Mouse (Mus musculus): ENCODE results near the gene Oaz1.
A peak's percentile ranks its signal among the peaks of the same experiment; 100 is the strongest.
"Not testable (repeated sequence)": the region's sequence is repeated elsewhere in the genome, so short reads cannot be mapped to it uniquely, and the experiment has no call there.

Oaz1 gene

DNA sequence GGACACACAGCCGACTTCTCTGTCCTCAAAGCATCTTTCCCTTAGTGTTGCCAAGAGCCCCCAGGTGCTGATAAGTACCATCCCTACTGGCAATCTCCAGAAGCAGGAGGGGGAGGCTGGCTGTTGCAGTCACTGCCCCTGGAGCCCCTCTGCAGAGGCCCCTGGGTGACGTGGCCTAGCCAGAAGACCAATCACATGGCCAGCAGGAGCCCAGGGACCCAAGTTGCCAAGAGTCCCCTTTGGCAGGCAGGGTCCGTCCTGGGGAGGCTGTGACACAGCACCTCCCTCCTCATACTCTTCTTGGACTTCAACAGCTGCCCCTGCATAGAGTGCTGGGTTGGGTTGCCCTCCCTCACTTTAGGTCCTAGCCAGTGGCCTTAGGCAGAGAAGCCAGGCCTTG, 23.5 kb upstream of the Oaz1 start:
- peak in 1 of 2 experiments; percentile 18 for DNase-seq

DNA sequence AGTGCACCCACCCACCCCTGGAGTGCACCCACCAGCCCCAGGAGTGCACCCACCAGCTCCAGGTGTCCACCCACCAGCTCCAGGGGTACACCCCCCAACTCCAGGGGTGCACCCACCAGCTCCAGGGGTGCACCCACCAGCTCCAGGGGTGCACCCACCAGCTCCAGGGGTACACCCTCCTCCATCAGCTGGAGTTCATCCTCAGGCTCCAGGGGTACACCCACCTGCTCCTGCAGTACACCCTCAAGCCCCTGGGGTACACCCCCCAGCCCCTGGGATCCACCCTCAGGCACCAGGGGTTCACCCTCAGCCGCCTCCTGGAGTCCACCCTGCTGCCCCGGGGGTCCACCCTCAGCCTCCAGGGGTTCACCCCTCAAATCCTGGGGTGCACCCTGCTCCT, 22.1 kb upstream of the Oaz1 start:
- DNase-seq, result no peak

DNA sequence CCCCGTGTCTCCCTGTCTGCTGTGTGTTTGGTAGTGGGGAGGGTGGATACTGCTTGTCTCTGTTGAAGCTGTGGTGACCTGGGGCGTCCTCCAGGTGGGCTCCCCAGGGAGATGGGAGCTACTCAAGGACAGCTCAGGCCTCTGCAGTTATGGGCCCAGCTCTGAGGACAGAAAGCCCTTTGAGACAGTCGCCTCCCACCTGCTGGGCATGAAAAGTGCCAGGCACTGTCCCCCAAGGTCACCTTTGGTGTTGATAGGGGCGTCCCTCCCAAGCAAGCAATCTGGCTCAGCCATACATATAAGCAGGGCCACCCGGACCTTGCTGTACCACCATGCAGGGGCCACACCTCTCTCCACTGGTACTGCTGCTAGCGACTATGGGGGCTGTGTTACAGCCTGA, 21.5 kb upstream of the Oaz1 start, which contains the start of gene Amh:
Gene Amh (plus strand): TSS at position 328 of the 400 bp plus-strand sequence.
- no peak for DNase-seq

- peak in 1 of 2 experiments; percentile 22 for DNase-seq
Observed at GRCm38 (mm10) chr10:80805322-80805721, 21.1 kb upstream of the Oaz1 start.

DNA sequence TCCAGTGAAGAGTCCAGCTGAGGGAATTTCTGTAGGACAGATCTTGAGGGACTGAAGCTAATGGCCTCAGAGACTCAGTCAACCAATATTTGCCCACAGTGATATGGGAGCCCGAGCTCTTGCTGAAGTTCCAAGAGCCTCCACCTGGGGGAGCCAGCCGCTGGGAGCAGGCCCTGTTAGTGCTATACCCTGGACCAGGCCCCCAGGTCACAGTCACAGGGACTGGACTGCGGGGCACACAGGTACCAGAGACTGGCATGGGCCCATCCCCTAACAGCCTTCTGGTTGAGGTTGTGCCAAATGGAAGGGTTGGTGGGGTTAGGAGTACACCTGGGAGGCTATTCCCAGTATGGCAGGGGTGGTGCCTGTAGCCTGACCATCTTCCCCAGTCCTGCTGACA, 20.5 kb upstream of the Oaz1 start:
- DNase-seq, result peak; percentile 72 to 84

GRCm38 (mm10) chr10:80806341-80807056, 20.0 kb upstream of the Oaz1 start:
- peak in 1 of 2 experiments; percentile 24 for DNase-seq

DNA sequence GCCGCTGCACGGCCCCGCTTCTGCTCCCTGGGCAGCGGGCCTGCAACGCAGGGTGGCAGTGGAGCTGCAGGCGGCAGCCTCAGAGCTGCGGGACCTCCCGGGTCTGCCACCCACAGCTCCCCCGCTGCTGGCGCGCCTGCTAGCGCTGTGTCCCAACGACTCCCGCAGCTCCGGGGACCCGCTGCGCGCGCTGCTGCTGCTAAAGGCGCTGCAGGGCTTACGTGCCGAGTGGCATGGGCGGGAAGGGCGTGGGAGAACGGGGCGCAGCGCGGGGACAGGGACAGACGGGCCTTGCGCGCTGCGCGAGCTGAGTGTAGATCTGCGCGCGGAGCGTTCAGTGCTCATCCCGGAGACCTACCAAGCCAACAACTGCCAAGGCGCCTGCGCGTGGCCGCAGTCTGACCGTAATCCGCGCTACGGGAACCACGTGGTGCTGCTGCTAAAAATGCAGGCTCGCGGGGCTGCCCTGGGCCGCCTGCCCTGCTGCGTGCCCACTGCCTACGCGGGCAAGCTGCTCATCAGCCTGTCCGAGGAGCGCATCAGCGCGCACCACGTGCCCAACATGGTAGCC, 19.3 kb upstream of the Oaz1 start:
- peak; percentile 70 to 83 for DNase-seq

GRCm38 (mm10) chr10:80808099-80808984, 18.1 kb upstream of the Oaz1 start:
- peak in 1 of 2 experiments; percentile 34 for DNase-seq

DNA sequence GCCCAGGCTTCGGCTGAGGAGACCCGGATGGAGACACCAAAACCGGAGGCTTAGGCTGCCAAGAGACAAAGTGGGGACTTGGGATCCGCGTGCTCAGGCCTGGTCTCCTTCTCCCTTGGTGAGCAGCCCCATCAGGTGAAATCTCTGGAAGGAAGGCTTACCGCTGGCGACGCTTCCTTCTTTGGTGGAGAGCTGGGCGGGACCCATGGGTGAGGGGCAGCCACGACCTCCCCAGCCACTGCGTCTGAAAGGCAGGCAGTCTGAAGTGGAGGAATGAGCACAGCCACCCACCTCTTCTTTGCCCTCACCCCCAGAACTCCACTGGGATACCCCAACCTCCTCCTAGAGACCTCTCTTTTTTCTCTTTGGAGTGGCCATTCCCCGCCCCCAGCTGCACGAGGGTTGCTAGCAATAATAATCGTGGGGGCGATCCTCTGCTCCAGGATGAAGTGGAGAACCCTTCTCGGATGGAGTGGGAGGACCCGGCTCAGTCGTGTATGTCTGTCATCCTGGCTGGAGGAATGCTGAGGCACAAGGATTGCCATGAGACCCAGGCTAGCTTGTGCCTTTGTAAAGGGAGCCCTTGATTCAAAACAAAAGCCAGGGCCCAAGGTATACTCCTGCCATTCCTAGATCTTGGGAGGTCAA, 17.3 kb upstream of the Oaz1 start:
- DNase-seq, result peak in 1 of 2 experiments; percentile 22

- DNase-seq, result peak in 1 of 2 experiments; percentile 18
Observed at GRCm38 (mm10) chr10:80810084-80810483, 16.4 kb upstream of the Oaz1 start.

GRCm38 (mm10) chr10:80812391-80813041, 13.9 kb upstream of the Oaz1 start:
- DNase-seq, result peak in 1 of 2 experiments; percentile 15

- DNase-seq, result peak in 1 of 2 experiments; percentile 12
Observed at GRCm38 (mm10) chr10:80813366-80813765, 13.1 kb upstream of the Oaz1 start, which contains the start of gene Jsrp1. Gene Jsrp1 (minus strand): TSS chr10:80813498.

DNA sequence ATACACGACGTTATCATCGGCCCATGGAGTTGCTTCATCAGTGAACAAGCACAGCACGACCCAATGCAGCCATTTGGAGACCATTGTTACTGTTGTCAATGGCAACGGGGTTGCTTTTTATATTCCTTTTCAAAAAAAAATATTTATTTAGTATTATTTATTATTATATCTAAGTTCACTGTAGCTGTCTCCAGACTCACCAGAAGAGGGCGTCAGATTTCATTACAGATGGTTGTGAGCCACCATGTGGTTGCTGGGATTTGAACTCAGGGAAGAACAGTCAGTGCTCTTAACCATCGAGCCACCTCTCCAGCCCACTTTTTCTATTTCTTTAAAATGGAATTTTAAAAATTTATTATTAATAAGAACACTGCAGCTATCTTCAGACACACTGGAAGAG, 11.7 kb upstream of the Oaz1 start:
- no peak for DNase-seq

GRCm38 (mm10) chr10:80816303-80816702, 10.2 kb upstream of the Oaz1 start:
- DNase-seq, result peak in 1 of 2 experiments; percentile 4

DNA sequence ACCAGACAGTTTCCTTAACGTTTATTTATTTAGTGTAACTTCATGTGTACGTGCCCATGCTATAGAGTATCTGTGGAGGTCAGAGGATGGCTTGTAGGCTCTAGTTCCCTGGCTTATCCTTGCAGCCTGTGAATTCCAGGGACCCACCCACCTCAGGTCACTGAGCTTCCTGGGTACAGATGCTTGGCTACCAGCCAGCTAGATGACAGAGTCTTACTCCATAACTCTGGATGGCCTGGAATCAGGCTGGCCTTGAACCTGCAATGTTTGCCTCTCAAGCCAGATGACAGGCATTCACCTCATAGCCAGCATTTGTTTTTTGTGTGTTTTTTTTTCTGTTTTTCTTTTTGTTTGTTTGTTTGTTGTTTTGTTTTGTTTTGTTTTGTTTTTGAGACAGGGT, 9.3 kb upstream of the Oaz1 start:
- DNase-seq, result peak in 1 of 2 experiments; percentile 9

DNA sequence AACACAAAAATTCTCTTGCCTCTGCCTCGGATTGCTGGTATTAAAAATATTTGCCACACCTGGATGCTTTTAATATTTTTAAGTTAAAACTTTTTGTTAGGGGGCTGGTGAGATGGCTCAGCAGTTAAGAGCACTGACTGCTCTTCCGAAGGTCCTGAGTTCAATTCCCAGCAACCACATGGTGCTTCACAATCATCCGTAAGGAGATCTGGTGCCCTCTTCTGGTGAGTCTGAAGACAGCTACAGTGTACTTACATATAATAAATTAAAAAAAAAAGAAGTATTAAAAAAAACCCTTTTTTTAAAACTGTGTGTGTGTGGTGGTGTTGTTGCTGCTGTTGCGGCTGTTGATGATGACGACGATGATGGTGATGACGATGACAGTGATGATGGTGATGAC, 8.5 kb upstream of the Oaz1 start:
- not testable (repeated sequence) for DNase-seq

DNA sequence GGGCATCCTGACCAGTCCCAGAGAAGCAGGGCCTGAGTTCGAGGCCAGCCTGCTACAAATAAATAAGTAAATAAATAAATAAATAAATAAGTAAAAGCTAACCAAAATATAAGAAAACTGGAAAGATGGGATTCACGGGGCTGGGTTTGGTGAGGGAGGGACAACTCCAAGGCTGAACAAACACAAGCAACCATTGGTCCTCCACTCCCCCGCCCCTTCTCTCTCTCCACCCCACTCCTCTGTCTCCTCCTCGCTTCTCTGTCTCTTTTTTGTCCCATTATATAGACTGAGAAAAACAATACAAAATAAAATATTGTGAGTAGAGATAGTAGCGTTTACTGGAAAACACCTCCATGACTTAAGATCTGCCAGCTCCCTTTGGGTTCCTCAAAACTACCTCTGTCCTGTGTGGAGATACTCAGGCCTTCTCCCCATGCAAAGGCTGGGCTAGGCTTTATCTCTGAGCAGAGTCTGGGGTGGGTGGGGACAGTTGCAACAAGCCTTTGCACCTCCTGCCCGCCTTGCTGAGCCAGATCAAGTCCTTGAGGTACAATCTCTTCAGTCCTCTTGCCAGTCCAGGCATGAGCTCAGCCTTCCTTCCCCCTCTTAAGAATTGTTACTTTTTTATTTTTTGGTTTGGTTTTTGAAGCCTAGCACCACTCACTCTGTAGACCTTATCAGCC, 7.7 kb upstream of the Oaz1 start:
- DNase-seq, result peak in 1 of 2 experiments; percentile 19

DNA sequence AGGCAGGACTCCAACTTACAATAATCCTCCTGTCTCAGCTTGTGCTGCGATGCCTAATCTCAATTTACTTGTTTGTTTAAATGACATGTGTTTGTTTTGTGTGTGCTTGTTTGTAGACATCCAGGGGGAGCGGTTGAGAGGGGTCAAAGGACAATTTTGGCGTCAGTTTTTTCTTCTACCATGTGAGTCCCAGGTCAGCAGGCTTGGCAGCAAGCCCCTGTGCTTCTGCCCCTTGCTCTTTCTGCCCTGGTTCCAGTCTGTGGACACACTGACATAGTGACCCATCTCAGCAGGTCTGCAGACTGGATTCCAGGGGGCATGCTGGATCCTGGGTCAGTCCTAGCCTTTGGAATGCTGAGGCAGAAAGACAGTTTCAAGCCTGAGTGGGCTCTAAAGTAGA, 7.0 kb upstream of the Oaz1 start:
- peak in 1 of 2 experiments; percentile 8 for DNase-seq

- peak in 1 of 2 experiments; percentile 54 for DNase-seq
Observed at GRCm38 (mm10) chr10:80821991-80822390, 4.5 kb upstream of the Oaz1 start.

DNA sequence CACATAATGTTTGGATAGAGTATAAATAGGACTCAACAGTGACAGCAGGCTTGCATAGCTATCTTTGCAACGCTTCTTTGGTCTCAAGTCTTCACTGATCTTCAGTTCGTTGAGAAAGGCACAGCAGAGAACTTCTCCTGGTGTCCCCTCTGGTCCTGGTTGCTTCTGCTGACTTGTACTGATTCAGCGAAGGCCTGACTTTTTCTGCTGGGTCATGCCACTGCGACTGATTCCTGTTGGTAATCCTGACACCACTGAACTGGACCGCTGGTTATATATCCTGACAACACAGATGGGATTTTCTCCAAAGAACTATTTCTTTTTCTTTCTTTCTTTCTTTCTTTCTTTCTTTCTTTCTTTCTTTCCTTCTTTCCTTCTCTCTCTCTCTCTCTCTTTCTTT, 3.9 kb upstream of the Oaz1 start:
- peak in 1 of 2 experiments; percentile 2 for DNase-seq

- DNase-seq, result no peak
Observed at GRCm38 (mm10) chr10:80823316-80823715, 3.1 kb upstream of the Oaz1 start.

All from lung, postnatal 4 days (tissue).